Mouse (Mus musculus) spleen, postnatal 10 days (tissue): ENCODE data around the gene Ccdc13.

Experiments
- DNase-seq, 2 experiments: peaks; one replicate each; pipeline ENCODE4 v3.0.0; 2021 to 2022; ENCODE audit warnings: low spot score in 2 of 2

Gene Ccdc13

GRCm38 (mm10) chr9:121759091-121760081, 79.9 kb downstream of the Ccdc13 start, which contains the start of gene Zfp651:
Gene Zfp651 (plus strand): TSS chr9:121759330.
- DNase-seq: no peak

DNA sequence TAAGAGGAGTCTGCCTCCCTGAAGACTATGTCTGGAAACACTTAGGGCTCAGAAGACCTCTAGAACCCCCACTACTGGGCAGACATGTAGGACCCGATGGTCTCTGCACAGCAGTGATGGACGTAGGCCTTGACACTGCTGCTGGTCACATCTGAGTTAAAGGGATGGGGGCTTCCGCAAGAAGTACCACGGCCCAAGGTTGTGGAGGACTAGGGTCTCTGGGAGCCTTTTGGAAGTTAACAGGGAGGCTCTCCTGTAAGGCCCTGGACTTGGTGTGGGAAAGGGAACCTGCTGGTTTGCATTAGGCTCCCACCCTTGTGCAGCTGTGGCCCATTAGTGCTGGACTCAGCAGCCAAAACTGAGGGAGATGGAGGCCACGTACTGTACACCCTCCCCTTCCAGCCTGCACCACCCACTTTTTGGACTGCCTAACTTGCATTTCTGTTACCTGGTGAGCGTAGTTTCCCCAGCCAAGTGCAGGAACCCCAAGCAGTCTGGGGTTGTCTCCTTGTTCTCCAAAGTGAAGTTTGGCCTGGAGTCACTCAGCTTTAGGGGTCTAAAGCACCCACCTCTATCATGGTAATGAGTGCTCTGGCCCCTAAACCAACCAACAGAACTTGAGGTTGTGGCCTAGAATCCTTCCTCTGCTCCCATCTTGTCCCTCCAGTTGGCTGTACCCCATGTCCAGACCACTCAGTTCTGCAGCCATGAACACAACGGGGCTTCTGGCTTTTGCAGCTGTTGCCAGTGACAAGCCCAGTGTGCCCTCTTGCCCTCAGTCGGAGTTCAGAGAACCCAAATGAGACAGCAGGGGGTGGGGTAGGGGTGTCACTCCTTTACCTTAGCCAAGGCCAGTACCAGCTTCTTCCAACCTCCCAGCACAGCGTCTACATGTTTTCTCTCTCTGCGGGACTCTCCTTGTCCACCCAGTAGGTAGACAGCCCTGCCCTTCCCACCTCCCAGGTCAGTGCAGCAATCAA, 81.1 kb downstream of the Ccdc13 start:
- no peak for DNase-seq

DNA sequence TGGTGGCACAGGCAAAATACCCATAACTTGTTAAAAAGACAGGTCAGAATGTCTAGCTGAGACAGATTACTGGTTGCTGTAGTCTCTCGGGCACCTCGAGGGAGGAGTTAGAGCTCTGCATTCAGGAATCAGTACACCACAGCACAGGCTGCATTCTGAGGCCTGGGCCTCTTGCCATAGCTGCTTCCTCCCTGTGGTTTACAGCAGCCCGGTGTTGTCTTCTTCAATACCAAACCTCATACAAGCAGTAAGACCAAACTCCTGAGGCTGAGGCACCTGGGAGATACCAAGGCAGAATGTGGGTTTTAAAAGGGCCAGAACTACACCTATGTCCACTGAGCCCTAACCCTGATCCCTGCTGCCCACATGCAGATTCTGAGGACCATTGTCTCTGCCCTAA, 81.8 kb downstream of the Ccdc13 start:
- no peak for DNase-seq

DNA sequence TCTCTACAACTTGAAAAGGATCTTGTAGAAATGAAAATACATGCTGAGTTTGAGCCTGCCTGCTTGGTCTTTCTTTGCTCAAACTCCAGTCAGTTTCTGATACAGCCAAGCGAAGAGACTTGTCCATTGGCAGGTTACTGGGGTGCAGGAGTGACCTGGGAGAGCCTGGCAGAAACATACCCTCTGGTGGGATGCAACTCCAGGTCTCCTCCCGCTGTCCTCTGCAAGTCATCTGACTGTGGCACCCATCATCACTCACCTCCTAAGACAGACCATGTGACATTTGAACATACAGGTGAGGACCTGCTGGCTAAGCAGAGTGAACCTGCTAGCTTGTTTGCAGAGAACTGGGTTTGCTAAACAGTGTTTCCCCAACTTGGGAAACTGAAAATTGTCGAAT, 82.5 kb downstream of the Ccdc13 start:
- DNase-seq: no peak

DNA sequence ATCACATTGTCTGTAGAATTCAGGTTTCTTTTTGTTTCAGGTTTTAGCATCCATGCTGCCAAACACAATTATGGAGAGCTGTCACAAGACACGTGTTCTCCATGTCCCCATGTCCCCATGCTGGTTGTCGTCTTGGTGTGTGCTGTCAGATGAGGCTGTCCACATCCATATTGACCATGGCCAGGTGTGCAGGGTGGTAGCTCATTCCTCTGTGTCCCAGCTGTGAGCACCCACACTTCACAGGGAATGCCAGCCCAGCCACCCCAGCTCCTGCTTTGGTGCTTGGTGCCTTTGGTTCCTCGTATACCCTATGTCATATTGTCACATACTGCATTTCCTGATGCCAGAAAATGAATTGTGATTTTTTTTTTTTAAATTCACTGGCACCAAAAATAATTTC, 84.6 kb downstream of the Ccdc13 start:
- no peak for DNase-seq

- no peak for DNase-seq
Observed at GRCm38 (mm10) chr9:121752774-121753173, 86.5 kb downstream of the Ccdc13 start.
